Mouse (Mus musculus) erythroblast, embryonic 14.5 days (primary cell): Measurements from ENCODE around the gene Prkch.

ENCODE experiments used
- GATA1 ChIP-seq: IDR thresholded peaks from 2 replicates; pipeline ENCODE4 v1.6.1; 2012; ENCODE audit warnings: low read length, inconsistent platforms, mixed read lengths
- TAL1 ChIP-seq: IDR thresholded peaks from 3 replicates; pipeline ENCODE4 v1.6.1; 2012; ENCODE audit warnings: low read length, inconsistent platforms, mixed read lengths

DNA sequence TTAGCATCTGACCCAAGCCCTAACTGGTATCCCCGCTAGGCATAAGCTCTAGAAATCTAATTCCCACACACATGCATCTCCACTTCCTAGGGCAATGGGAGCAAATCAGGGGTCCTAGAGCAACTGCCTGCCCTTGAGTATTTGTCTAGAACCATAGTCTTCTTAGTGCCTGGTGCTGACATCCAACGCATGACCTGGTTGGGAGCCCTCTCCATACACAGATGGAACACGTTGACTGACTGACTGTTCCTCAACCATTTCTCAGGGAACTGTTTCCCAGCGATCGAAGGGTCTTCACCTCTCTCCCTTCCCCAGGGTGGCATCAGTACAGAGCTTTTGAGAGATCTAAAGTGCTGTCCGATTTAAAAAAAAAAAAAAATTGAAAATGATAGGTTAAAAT lies 227.6 kb downstream of the Prkch start:
- TF ChIP-seq GATA1 (no peak), TAL1 (no peak)
